Mouse (Mus musculus) c-Kit-positive CD71-positive TER-119-positive erythroid progenitor cells, embryonic 14.5 days (primary cell): Measurements from ENCODE around the gene Olfr315.
"Not testable (repeated sequence)": the region's sequence is repeated elsewhere in the genome, so short reads cannot be mapped to it uniquely, and the experiment has no call there.

Experiments used
- DNase-seq: peaks from one replicate; pipeline ENCODE4 v3.0.0-alpha.2; 2013; ENCODE audit warnings: low spot score

The Olfr315 gene

DNA sequence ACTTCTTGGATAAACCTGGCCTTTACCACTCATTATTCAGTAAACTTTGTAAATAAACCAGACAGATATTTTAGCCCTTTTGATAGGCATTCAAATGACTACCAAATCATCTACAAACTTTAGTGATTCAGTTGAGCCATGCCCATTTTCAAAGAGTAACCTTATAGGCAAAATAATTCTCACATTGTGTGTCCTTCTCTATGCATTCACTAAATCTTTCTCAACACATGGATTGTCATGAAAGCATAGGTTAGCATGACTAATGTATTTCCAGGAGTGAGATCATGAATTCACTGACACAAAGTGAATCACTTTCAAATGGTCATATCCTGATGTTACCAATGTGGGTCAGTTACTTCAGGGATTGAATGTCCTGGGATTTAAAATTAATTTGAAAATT, at the start of gene Olfr315:
Olfr315 (plus strand) TSS at position 301 of the 400 bp plus-strand sequence.
- DNase-seq: no peak

DNA sequence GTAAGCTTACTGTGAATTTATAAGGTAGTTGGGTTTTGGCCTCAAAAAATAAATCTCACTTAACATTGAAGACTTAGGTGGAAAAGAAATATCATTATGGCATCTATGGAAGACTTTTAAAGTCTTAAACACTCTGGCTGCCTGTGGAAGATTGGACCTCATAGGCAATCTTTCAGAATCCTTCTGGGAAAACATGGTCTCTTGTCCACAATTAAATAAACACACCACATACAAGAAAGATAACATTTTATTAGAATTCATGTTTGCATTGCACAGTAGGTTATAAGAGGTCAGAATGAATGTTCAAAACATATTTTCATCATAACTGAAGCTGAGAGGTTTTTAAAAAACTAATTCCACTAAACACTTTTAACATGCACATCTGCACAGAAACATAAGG, 49.1 kb upstream of the Olfr315 start, which contains the start of gene Olfr318:
Olfr318 (minus strand) TSS at position 101 of the 400 bp plus-strand sequence.
- DNase-seq: no peak

DNA sequence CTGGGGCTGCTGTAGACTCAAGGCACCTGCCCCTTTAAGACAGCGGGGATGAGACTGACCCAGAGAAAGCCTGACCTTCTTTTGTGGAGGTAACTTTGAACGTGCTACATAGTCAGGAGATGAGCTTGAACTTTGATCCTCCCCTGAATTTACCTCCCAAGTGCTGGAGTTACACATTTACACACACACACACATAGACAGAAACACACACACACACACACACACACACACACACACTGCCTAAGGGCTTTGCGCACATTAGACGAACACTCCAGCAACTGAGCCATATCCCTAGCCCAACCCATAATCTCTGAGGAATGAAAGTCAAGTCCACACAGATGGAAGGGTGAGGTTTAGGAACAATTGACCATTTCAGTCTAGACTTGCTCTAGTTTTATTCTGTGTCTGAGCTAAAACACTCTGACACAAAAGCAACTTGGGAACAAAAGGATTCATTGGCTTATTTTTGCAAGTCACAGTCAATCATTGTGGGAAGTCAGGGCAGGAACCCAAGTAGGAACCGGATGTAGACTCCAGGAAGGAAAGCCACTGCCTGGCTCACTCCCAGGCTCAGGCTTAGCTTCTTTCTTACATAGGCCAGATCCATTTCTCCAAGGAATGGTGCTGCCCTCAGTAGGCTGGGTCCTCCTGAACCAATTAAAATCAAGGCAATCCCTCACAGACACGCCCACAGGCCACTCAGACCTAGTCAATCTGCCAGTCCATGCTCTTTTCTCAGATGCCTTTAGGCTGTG, 44.9 kb upstream of the Olfr315 start:
- DNase-seq: not testable (repeated sequence)

DNA sequence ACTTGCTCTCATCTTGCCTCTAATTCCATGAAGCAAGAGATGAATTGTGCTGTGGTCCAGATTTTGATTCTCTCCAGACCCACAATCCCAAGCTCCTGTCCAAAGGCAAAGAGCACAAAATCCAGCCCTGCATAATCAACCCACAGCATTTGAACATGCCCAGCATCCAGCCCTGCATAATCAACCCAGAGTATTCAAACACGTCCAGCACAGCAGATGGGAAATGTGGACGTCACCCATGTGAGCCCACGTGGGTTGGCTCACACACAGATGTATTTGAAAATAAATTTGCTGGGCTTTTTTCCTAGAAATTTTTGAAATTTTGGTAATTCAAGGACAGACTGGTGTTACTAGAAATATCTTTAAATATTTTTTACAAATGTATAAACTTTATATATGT, 39.6 kb upstream of the Olfr315 start:
- DNase-seq: no peak

DNA sequence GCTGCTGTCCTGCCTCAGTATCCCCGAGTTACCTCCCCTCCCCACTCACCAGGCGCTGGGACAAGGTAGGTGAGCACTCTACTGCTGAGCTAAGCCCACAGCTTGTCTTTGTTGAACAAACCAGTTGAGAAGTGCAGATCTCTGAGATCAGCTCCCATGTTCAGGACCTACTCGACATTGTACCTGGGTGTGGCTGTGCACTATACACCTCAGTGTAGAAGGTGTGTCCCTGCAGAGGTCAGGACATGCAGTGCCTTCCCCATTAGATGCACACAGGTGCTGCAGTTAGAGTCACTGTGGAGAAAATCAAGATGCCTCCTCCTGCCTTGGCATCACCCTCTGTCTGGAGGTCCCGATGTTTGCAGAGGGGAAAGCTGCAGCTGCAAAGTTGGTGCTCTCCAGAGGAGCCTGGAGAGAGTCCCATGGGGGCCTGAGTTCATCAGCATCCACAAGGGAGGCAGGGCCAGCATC, 34.2 kb upstream of the Olfr315 start, which contains the start of gene Olfr317:
Olfr317 (minus strand) TSS at position 421 of the 471 bp plus-strand sequence.
- DNase-seq: no peak

DNA sequence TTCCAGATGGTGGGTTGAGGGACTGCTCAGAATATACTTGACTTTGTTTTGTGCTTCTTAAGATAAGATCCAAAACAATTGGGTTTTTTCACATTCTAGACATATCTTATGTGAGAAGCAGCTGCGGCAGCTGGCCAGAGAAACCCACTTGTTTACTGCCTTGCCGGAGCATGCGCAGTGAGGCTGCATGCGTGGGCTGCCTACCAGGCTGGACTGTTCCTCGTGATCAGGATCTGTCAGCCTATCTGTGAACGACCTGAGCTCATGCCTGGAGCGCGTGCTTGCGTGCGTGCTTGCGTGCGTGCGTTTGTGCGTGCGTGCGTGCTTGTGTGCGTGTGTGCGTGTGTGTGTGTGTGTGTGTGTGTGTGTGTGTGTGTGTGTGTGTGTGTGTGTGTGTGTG, 21.9 kb upstream of the Olfr315 start:
- not testable (repeated sequence) for DNase-seq

DNA sequence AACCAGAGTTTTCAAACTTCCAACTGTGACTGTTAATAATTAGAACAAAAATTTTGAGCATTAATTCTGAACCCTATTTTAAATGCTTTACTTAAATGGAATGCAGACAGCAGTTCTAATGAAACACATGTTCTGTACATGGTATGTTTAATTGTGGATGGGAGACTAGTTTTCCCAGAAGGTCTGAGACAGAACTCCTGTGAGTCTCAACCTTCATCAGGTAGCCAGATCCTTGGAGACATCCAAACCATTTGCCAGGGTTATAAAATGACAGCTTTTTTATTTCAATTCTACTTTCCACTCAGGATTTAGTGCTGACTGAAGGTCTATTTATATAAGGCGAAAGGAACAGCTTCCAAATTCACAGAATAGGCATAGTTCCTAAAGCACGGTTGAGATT, 20.6 kb upstream of the Olfr315 start, which contains the start of gene Olfr316:
Olfr316 (plus strand) TSS at position 301 of the 400 bp plus-strand sequence.
- no peak for DNase-seq

DNA sequence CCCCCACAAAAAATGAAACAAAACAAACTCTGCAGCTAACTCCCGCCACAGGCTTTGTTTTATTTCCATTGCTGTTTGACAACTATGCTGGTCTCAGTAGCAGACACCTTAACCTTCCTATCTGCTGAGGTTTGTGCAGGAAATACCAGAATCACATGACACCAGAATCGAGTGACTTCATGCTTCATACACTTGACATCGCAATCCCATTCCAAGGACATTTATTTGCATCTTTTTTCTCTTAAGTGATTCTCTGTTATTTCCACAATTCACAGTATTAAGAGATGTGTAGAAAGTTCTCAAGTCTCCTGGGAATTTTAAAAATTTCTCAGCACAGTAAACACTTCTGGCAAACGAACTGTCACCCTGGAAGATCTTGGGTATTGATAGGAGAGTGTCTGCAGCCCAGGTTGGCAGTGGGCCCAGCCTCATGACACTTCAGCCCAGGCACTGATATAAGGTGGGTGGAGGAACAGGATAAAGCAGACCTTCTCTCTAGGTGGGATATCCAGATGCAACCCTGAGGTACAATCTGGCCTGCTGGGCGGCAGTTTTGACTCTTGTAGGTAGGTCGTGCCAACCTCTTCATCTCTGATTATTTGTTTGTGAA, 9.6 kb downstream of the Olfr315 start, which contains the start of gene Olfr314:
Olfr314 (plus strand) TSS at position 473 of the 610 bp plus-strand sequence.
- DNase-seq: no peak

DNA sequence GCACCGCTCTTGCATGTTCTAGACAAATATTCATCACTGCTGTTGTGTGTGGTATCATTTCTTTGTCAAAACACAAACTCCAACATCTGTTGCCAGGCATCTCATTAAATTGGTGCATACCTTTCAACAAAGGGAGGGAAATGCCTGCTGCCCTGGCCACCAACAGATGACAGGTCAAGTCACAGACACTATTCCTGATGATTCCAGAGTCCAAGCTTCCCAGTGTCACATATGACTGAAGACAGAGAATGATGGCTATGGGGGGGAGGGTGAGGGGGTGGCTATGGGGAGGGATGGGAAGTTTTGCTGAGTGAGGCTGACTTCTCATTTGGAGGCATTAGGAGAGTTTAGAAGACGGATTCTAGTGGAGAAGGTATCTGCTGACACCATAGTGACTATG, 11.2 kb downstream of the Olfr315 start:
- no peak for DNase-seq

DNA sequence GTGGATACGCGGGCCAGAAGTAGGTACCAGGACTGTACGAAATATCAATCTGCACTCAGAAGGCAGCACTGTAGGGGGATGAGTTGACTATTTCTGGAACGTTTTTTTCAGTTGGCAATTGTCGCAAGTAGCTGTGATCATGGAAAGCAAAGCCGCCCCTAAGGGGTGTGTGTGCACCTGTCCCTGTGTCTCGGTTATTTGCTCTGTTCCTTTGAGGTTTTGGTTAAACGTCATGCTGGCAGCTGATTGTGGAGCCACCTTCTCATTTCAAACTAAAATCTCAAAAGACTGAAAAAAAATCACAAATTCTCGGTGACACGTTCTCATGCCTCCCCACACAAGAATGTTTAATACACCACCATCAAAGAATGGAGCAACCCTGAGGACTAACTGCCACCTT, 14.7 kb downstream of the Olfr315 start:
- DNase-seq: no peak

DNA sequence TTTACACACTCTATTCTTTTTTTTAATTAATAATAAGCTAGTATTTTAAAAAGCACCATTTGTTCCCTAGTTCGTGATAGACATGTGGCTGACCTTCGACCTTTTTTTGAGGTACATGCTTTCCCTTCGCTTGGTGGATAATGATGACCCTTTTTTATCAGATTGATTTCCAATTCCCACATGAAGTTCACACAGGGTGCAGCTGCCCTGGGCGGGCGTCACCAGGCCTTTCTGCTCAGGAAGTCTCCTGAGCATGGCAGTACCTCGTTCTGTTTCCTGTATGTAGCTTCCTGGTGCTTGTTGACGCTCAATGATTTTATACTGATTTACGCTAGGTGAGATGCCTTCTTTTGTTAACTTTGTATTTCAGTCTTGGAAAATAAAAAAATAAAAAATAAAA, 15.4 kb downstream of the Olfr315 start:
- no peak for DNase-seq

DNA sequence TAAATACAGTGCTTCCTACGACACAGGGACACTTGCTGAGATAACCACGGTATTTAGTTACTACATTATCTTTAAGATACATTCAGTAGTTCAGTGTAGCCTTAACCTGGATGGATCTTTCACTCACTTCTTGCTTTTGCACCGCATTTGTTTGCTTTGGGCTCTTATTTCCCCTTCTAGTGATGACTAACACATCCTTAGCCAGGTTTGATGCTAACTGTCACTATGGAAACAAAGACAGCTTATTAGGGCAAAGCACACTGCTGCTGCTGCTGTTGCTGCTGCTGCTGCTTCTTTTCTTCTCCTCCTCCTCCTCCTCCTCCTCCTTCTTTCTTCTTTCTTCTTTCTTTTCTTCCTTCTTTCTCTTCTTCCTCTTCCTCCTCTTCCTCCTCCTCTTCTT, 16.5 kb downstream of the Olfr315 start:
- DNase-seq: no peak

DNA sequence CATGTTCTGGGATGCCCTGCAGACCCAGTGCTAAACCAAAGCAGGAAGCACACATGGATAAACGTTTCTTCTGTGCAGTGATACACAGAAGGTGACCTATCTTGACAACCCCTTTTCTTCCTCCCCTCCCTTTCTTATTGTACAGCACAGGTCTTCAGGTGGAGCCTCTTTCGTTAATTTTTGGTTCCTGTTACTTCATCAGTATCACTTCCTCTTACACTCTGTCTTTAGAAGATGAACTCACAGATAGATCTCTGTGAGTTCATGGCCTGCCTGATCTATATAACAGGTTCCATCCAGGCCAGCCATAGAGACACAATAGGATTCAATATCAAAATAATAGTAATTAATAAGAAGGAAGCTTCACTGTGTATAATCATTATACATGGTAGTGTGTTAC, 17.1 kb downstream of the Olfr315 start:
- DNase-seq: no peak

DNA sequence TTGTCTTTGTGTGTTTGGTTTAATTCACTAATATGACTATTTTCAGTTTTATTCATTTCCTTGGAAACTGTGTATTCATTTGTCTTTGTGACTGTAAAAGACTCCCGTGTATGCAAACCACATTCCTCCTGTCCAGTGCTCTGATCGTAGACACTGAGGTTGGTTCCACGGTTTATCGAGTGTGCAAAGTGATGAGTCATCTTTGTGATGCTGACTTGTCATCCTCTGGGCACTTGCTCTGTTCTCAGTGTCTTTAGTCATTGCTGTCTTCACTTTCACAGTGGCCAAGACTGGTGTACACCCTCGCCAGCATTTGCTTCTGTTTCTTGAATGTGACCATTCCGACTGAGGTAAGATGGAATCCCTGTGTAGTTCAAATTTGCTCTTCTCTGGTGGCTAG, 17.7 kb downstream of the Olfr315 start:
- DNase-seq: no peak

DNA sequence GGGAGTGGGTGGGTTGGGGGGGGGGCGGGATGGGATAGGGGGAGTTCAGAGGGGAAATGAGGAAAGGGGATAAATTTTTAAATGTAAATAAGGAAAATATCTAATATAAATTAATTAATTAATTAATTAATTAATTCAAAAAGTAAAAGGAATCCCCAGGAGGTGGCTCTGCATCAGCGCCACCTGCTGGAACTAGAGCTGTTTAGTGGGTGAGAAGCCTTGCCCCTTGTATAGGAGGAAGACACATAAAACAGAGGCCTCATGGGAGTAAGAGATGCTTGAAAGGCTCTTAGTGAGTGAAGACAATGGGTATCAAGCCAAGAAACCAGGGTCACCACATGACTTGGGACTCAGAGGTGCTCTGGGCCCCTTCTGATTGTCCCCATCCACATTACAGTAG, 22.9 kb downstream of the Olfr315 start:
- DNase-seq: no peak

DNA sequence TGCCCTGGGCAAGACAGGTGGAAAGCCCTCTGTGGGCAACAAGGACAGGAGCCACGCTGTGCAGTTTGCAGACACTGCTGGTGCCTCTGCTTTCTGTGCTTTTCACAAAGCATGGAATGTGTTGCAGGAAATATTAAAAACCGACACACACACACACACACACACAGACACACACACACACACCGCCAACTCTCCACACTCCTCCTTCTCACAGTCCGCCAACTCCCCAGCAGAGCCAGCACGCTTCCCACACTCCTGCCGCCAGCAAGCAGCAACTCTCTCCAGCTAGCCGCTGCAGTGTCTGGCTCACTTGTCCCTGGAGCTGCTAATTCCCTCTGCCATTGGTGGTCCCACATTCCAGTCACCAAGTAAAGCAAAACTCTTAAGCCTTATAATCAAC, 23.9 kb downstream of the Olfr315 start:
- DNase-seq: no peak

DNA sequence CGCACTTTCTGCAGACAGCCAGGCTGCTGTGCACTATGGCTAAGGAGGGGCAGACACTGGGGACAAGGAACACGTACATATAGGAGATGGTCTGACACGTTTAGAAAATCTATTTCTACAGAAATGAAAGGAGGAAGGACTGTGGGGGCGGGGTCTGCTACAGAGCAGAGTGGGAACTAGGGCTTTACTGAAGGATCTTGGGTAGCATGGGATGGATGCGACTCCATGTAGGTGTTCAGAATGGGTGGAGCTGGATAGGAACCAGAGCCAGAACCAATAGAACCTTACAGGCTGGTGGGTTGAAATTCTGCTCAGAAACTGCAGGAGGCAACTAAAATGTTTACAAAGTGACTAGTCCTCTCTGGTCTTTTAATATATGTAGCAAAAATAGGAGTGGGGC, 26.8 kb downstream of the Olfr315 start:
- no peak for DNase-seq

DNA sequence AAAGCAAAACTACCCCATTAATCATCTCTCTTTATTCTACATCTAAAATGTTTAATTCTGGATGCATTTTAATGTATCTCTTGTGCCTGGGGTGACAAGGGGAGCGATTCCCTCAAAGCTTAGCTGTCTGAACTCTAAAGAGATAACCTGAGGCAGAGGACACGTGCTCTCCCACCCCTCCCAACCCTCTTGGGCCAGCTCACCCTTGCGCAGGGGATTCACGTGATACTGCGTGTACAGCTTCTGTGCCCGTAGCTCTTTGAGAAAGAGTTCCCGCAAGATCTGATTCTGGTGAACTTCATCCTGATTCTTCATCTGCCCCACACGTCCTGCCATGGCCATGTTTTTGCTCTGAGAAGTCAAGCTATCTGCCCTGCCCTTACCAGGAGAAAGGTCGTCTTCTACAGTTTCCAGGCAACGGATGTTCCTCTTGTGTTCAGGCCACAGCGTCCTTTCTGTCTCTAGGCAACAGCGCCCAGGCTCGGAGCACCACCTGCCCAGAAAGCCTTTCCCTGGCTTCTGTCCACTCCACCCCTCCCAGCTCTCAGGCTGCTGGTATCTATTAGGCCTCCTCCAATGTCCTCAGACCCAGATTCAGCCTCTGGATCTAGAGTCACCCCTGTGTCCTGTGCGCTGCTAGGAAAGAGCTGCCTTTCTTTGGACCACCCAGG, 28.7 kb downstream of the Olfr315 start, which contains the start of gene Fam183b:
Fam183b (minus strand) TSS at position 403 of the 671 bp plus-strand sequence.
- no peak for DNase-seq

DNA sequence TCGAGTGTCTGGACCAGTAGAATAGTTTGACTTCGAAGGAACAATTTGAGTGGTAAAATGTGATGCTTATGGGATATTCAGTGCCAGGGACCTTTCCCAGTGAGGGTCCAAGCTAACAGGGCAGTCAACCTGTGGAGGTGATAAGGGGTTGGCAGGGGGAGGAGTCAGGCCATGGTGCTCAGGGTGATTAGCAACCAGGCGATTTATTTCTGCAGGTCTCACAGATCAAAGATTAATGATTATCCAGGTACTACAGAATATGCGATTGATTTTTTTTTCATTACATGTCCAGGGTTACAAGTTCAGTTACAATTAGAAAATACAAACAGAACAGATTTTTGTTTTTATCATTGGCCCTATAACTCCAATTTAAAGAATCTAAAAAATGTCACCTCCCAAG, 30.9 kb downstream of the Olfr315 start:
- no peak for DNase-seq

DNA sequence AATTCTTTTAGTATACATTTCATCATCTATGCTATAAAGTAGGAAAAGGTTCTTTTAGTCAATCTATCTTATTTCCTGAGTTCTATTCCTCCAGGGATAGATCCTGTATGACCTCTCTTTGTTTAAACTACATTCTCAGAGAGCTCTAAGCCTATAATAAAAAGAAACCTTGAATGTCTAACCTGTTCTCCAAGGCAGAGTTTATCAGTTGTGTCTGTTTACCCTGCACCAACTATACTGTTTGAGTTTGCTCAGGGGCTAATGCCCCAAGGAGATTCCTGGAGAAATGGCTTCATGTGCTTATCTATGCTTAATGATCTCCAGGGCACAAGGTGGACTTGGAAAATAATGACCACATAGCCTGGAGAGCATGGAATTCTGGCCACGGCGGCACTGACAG, 31.4 kb downstream of the Olfr315 start:
- no peak for DNase-seq

DNA sequence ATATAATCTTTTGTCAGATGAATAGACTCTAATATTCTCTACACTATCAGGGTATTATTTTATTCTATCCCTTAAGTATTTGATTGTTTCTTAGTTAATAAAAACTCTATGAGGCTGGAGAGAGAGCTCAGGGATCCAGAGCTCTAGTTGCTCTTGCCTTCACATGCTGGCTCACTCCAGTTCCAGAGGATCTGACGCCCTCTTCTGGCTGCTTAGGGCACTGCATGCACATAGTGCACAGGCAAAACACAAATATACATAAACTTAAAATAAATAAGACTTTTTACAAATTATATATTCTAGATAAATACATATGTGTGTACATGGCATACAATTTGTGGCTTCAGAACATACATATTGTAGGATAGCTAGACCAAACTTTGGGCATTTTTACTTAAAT, 39.0 kb downstream of the Olfr315 start:
- no peak for DNase-seq

DNA sequence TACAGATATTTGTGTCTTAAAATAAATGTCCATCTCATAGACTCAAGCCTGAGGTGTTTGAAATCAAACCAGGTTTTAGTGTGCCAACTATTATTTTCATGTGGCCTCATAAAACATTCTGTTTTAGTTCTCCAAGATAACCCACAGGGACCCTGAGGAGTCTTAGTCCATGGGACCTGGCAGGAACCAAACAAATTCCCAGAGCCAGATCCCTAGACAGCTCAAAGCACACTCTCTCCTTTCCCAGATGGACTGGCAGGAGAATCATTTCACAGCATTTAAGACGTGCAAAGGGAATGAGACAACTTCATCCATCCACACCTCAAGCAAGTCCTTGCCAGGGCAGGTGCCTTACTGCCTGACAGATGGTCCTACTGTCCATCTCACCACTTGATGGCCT, 41.7 kb downstream of the Olfr315 start, which contains the start of gene Olfr313:
Olfr313 (plus strand) TSS at position 301 of the 400 bp plus-strand sequence.
- not testable (repeated sequence) for DNase-seq

DNA sequence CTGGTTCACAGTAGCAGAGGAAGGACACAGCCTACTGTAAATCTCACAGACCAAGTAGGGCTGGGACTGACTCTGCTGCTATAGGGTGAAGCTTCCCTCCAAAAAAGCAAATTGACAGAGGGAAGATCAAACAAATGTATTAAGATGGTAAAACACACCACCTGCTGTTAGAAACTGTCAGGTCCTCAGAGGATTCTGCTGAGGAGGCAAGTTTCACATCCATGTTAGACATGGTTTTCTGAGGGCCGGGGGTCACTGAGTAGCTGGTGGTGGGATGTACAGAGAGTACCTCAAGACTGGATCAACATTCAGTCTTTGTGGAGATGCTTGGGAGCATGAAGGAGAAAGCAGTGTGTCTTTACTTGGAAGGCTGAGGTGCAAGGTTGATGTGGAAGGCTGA, 42.7 kb downstream of the Olfr315 start:
- DNase-seq: no peak
